Mouse (Mus musculus) CH12.LX (cell line): ENCODE measurements around the gene Xkr7. TPM values are rescaled to one million over a fixed set of nuclear protein-coding genes. Genes with fewer than 3 reads are reported as not detected.

Experiments used
- DNase-seq: peaks from one replicate; pipeline ENCODE4 v3.0.0-alpha.2; 2013; ENCODE audit errors: extremely low read depth
- H3K27ac ChIP-seq: 2 replicates; pipeline ENCODE4 v1.5.1; 2012; ENCODE audit warnings: low read depth, mild to moderate bottlenecking, control low read depth, moderate library complexity; ENCODE audit not compliant: insufficient read depth
- H3K27me3 ChIP-seq: replicated peaks from 2 replicates; pipeline ENCODE3; 2012; ENCODE audit warnings: inconsistent platforms
- H3K36me3 ChIP-seq, 2 experiments: replicated peaks in 1 of 2; 2 replicates each; pipeline versions ENCODE3 to v1.6.1; 2012; ENCODE audit warnings: inconsistent platforms in 1 of 2, low read length in 1 of 2, mild to moderate bottlenecking in 1 of 2, mixed read lengths in 1 of 2, moderate library complexity in 1 of 2; ENCODE audit not compliant: control insufficient read depth in 1 of 2, insufficient read depth in 1 of 2
- H3K4me1 ChIP-seq, 2 experiments: 2 replicates each; pipeline ENCODE4 v1.6.1; 2012; ENCODE audit warnings: inconsistent platforms in 1 of 2, moderate library complexity in 1 of 2; ENCODE audit not compliant: insufficient read depth in 2 of 2, control insufficient read depth in 1 of 2
- H3K4me2 ChIP-seq: 2 replicates; pipeline ENCODE4 v1.6.1; 2012; ENCODE audit warnings: low read depth, mild to moderate bottlenecking, control low read depth; ENCODE audit not compliant: poor library complexity, insufficient read depth, severe bottlenecking
- H3K4me3 ChIP-seq, 3 experiments: fragments of 150-350 bp in 1 of 3; sonication (generic) in 1 of 3; replicated peaks in 1 of 3; 2 replicates each; pipeline versions ENCODE3 to v1.5.1; 2011 to 2012; ENCODE audit warnings: low read depth in 2 of 3, low read length in 2 of 3, mild to moderate bottlenecking in 2 of 3, moderate library complexity in 2 of 3, control low read depth in 1 of 3, improper control_type of control experiment in 1 of 3, inconsistent platforms in 1 of 3, mixed read lengths in 1 of 3; ENCODE audit not compliant: poor library complexity in 1 of 3
- H3K79me2 ChIP-seq: replicated peaks from 2 replicates; pipeline ENCODE4 v1.6.1; 2012; ENCODE audit warnings: mild to moderate bottlenecking, moderate library complexity; ENCODE audit not compliant: control insufficient read depth, poor library complexity, insufficient read depth, severe bottlenecking; ENCODE audit errors: extremely low read depth
- H3K9ac ChIP-seq: 2 replicates; pipeline ENCODE4 v1.6.1; 2012; ENCODE audit warnings: low read depth, mild to moderate bottlenecking, control low read depth, moderate library complexity; ENCODE audit not compliant: insufficient read depth
- H3K9me3 ChIP-seq: replicated peaks from 2 replicates; pipeline ENCODE3; 2012; ENCODE audit warnings: low read length, inconsistent platforms, mixed read lengths
- CHD1 ChIP-seq: IDR thresholded peaks from 2 replicates; pipeline ENCODE4 v1.6.1; 2012; ENCODE audit warnings: low read depth, low read length, improper control_type of control experiment, inconsistent platforms
- EP300 ChIP-seq: IDR thresholded peaks from 2 replicates; pipeline ENCODE4 v1.6.1; 2011; ENCODE audit warnings: low read length, improper control_type of control experiment
- ETS1 ChIP-seq: conservative IDR thresholded peaks from 2 replicates; pipeline ENCODE4 v1.6.1; 2012; ENCODE audit warnings: low read depth, mild to moderate bottlenecking, inconsistent platforms, low read length, improper control_type of control experiment, moderate library complexity
- GABPA ChIP-seq: IDR thresholded peaks from 2 replicates; pipeline ENCODE4 v1.6.1; 2012; ENCODE audit warnings: low read depth, low read length, improper control_type of control experiment, inconsistent platforms; ENCODE audit not compliant: insufficient replicate concordance
- IRF4 ChIP-seq: IDR thresholded peaks from 2 replicates; pipeline ENCODE4 v1.6.1; 2014; ENCODE audit warnings: low read depth, mild to moderate bottlenecking, inconsistent platforms, low read length, improper control_type of control experiment
- KAT2A ChIP-seq: IDR thresholded peaks from 2 replicates; pipeline ENCODE4 v1.6.1; 2012; ENCODE audit warnings: low read length, improper control_type of control experiment, inconsistent platforms; ENCODE audit not compliant: insufficient replicate concordance
- MAFK ChIP-seq: IDR thresholded peaks from 2 replicates; pipeline ENCODE4 v1.6.1; 2011; ENCODE audit warnings: low read length, improper control_type of control experiment; ENCODE audit not compliant: insufficient replicate concordance
- MAX ChIP-seq: IDR thresholded peaks from 2 replicates; pipeline ENCODE4 v1.6.1; 2011; ENCODE audit warnings: low read length, improper control_type of control experiment
- MAZ ChIP-seq: IDR thresholded peaks from 2 replicates; pipeline ENCODE4 v1.6.1; 2012; ENCODE audit warnings: low read depth, mild to moderate bottlenecking, inconsistent platforms, low read length, improper control_type of control experiment, moderate library complexity
- MEF2A ChIP-seq: IDR thresholded peaks from 2 replicates; pipeline ENCODE4 v1.6.1; 2014; ENCODE audit warnings: low read depth, mild to moderate bottlenecking, inconsistent platforms, low read length, improper control_type of control experiment, borderline replicate concordance
- MXI1 ChIP-seq: IDR thresholded peaks from 2 replicates; pipeline ENCODE4 v1.6.1; 2011; ENCODE audit warnings: mild to moderate bottlenecking, low read depth, low read length, improper control_type of control experiment
- RCOR1 ChIP-seq: conservative IDR thresholded peaks from 2 replicates; pipeline ENCODE4 v1.6.1; 2012; ENCODE audit warnings: low read depth, mild to moderate bottlenecking, inconsistent platforms, low read length, improper control_type of control experiment
- SIN3A ChIP-seq: IDR thresholded peaks from 2 replicates; pipeline ENCODE4 v1.6.1; 2012; ENCODE audit warnings: low read length, improper control_type of control experiment, inconsistent platforms
- SMC3 ChIP-seq: IDR thresholded peaks from 2 replicates; pipeline ENCODE4 v1.6.1; 2011; ENCODE audit warnings: low read depth, low read length, improper control_type of control experiment
- TBP ChIP-seq: conservative IDR thresholded peaks from 2 replicates; pipeline ENCODE4 v1.6.1; 2011; ENCODE audit warnings: low read depth, low read length, improper control_type of control experiment
- UBTF ChIP-seq: IDR thresholded peaks from 2 replicates; pipeline ENCODE4 v1.6.1; 2012; ENCODE audit warnings: low read depth, mild to moderate bottlenecking, inconsistent platforms, low read length, improper control_type of control experiment, moderate library complexity
- USF1 ChIP-seq: IDR thresholded peaks from 2 replicates; pipeline ENCODE4 v1.6.1; 2014; ENCODE audit warnings: low read depth, mild to moderate bottlenecking, inconsistent platforms, low read length, improper control_type of control experiment
- ZC3H11A ChIP-seq: IDR thresholded peaks from 2 replicates; pipeline ENCODE4 v1.6.1; 2012; ENCODE audit warnings: low read depth, mild to moderate bottlenecking, inconsistent platforms, low read length, improper control_type of control experiment
- ZKSCAN1 ChIP-seq: IDR thresholded peaks from 2 replicates; pipeline ENCODE4 v1.6.1; 2012; ENCODE audit warnings: low read depth, inconsistent platforms, low read length, improper control_type of control experiment, borderline replicate concordance
- ZNF384 ChIP-seq: IDR thresholded peaks from 2 replicates; pipeline ENCODE4 v1.6.1; 2012; ENCODE audit warnings: low read depth, low read length, improper control_type of control experiment, inconsistent platforms
- dilution Hi-C: fragments of 300-500 bp; cut with MboI; formaldehyde crosslinking; loops from 2 replicates; pipeline ENCODE4 v1.14.3; 2020; ENCODE audit warnings: low sequenced_read_pairs; ENCODE audit not compliant: extremely low pct_unique_long_range_greater_than_20kb, extremely low pct_ligation_motif_present
- in situ Hi-C: fragments of 300-500 bp; cut with MboI; formaldehyde crosslinking; loops from 3 replicates; pipeline ENCODE4 v1.14.3; 2019; ENCODE audit warnings: low sequenced_read_pairs, low pct_ligation_motif_present, low pct_unique_long_range_greater_than_20kb, mixed read lengths
- polyA plus RNA-seq: library from polyadenylated mRNA; unstranded; fragments of >175 nt; gene quantifications from 2 replicates; pipeline ENCODE4 v1.2.1, GENCODE M21; 2012; ENCODE audit warnings: low read depth; ENCODE audit not compliant: insufficient read length
- total RNA-seq, 2 experiments: library from RNA; depleted of rRNA; stranded (reverse); fragments of 300-350 nt in 1 of 2; fragments of >200 nt in 1 of 2; gene quantifications; 2 replicates each; pipeline ENCODE4 v1.2.3; 2012 to 2014

The Xkr7 gene
- total and polyA plus RNA-seq, 3 experiments, result not detected

GRCm38 (mm10) chr2:153043886-153044285, 12.2 kb downstream of the Xkr7 start (continued):
- TF ChIP-seq ETS1 (no peak), CHD1 (no peak)

GRCm38 (mm10) chr2:153045884-153046299, 14.2 kb downstream of the Xkr7 start:
- Histone ChIP-seq H3K4me3 (no peak overlapping the region), H3K27me3 (peaks cover 90% of the 10 kb centered on the region), H3K9ac (no peak overlapping the region), H3K4me2 (no peak overlapping the region), H3K27ac (no peak overlapping the region), H3K4me1 (no peaks in the 10 kb centered on the region), H3K36me3 (no peaks in the 10 kb centered on the region), H3K9me3 (no peaks in the 10 kb centered on the region), H3K79me2 (no peaks in the 10 kb centered on the region)
- TF ChIP-seq TBP (no peak), MXI1 (no peak), MAZ (no peak), KAT2A (no peak), RCOR1 (no peak), GABPA (no peak), USF1 (no peak), MAX (no peak), UBTF (no peak), SIN3A (no peak), ZNF384 (no peak), IRF4 (no peak), CHD1 (no peak), ZKSCAN1 (no peak), MEF2A (no peak), MAFK (no peak), ZC3H11A (no peak), EP300 (no peak), SMC3 (no peak)
- in situ Hi-C loops, result no loop called here
- dilution Hi-C loops, result no loop called here
- DNase-seq, result no peak
